Mouse (Mus musculus): ENCODE measurements at regions not wholly inside any gene's neighbourhood (a gene's known extent, or its start where the extent isn't known, plus 50 kb on each side); places are given as distances from the start of the nearest gene placed in this dataset.

DNA sequence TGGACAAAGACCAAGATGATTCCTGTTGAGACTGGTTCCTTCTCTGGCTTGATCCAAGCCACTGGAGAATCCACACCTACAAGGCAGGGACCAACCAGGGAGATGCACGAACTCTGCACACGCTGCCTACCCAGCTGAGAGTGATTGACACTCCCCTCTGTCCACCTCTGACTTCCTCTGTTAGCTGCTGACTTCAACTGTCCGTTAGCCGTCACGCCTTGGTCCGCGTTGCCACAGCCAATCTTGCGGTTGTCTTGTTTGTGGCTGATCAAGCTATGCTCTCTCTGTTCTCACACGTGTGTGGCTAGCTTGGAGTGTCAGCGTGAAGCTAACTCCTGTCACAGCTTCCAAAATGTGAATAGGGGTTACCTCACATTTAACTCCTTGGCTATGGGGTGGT lies 186.3 kb upstream of the Rpl38 start:
- Histone ChIP-seq H3K4me3 (no peak overlapping the region), H3K27me3 (0 out of 2 replicates have a peak, but pooled peaks cover 6% of the 10 kb centered on the region), H3K27ac (no peak overlapping the region), H3K9me3 (no peaks in the 10 kb centered on the region), H3K36me3 (no peaks in the 10 kb centered on the region), H3K9ac (no peak overlapping the region), H3K4me1 (peaks cover 27% of the 10 kb centered on the region), H3K4me2 (no peak overlapping the region)
- no peak for ATAC-seq (ENCODE audit: insufficient number of reproducible peaks, insufficient read depth, low FRiP score, low TSS enrichment, low read depth)
- 79% methylated on average over 10 of the region's 10 CpGs for WGBS

DNA sequence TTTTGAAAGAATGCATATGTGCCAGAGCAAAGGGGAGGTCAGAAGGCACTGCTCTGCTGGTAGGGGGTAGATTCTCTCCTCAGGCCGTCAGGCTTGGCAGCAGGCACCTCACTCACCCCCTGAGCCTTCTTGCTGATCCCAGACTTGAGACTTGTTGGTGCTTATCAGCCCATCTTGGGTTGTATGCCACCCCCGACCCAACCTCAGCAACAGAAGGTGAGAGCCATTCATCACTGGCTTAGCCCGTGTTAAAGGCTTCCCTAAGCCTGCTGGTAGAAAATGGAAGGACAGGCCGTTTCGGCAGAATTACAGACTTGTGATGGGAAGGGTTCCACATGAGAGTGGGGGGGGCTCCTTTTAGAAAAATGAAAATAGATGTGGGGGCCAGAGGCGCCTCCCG lies 187.3 kb upstream of the Rpl38 start:
- WGBS: 71% methylated on average over 7 of the region's 7 CpGs
- no peak for ATAC-seq (ENCODE audit: insufficient number of reproducible peaks, insufficient read depth, low FRiP score, low TSS enrichment, low read depth)
- no peaks in the 10 kb centered on the region for H3K9me3 ChIP-seq

DNA sequence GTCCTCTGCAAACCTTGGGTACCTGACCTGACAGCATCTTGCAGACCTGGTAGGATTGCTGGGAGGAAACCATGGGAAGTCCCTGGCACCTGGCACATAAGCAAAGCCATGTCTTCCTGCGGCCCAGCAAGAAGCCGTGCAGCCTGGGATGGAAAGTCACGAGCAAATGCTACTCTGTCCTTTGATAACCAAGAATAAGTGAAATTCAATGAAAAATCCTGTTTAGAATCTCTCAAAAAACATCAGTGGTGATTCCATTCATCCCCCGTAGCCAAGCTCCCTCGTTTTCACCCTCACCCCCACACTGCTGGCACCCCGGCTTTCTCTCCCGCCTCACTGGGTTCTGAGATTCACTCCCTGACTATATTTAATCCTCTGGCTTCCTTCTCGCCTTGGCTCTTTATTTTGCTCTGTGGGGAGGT lies 188.2 kb upstream of the Rpl38 start:
- Histone ChIP-seq H3K27ac (no peak overlapping the region), H3K36me3 (no peaks in the 10 kb centered on the region), H3K4me3 (no peak overlapping the region), H3K9me3 (no peaks in the 10 kb centered on the region), H3K27me3 (0 out of 2 replicates have a peak, but pooled peaks cover 6% of the 10 kb centered on the region), H3K9ac (no peak overlapping the region), H3K4me1 (peaks cover 18% of the 10 kb centered on the region), H3K4me2 (no peak overlapping the region)
- 82% methylated on average over 8 of the region's 8 CpGs for WGBS
- no peak for ATAC-seq (ENCODE audit: insufficient number of reproducible peaks, insufficient read depth, low FRiP score, low TSS enrichment, low read depth)

More for the DNA sequence above, 187.3 kb upstream of the Rpl38 start:
- no peak overlapping the region for H3K27ac ChIP-seq
- no peak overlapping the region for H3K9ac ChIP-seq
- H3K27me3 ChIP-seq: 0 out of 2 replicates have a peak, but pooled peaks cover 6% of the 10 kb centered on the region
- H3K36me3 ChIP-seq: no peaks in the 10 kb centered on the region
- H3K4me3 ChIP-seq: no peak overlapping the region
- H3K4me2 ChIP-seq: no peak overlapping the region
- peaks cover 18% of the 10 kb centered on the region for H3K4me1 ChIP-seq

DNA sequence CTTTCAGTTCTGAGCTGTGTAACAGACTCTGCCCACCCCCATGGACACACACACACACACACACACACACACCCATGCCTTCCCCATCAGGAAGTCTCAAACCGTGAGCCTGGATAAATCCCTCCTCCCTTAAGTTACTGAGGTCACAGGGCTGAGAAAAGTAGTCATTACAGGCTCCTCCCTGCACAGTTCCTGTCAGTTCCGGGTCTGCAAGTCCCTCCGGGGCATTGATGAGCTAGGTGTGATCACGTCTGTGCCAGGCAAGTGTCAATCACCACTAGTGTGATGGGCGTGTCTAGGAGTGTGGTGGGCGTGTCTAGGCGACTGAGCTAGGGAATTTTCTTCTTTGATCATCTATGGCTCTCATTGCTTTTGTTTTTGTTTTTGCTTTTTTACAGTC lies 189.6 kb upstream of the Rpl38 start:
- Histone ChIP-seq H3K4me3 (no peak overlapping the region), H3K4me1 (peaks cover 18% of the 10 kb centered on the region), H3K36me3 (no peaks in the 10 kb centered on the region), H3K4me2 (peak overlapping the region; percentile 34), H3K27ac (peak overlapping the region; percentile 72), H3K9me3 (no peaks in the 10 kb centered on the region), H3K27me3 (peaks cover 12% of the 10 kb centered on the region; the same call in 1 of the 2 replicates), H3K9ac (no peak overlapping the region)
- ATAC-seq (ENCODE audit: insufficient number of reproducible peaks, insufficient read depth, low FRiP score, low TSS enrichment, low read depth): no peak
- WGBS: 6% methylated on average over 7 of the region's 7 CpGs

DNA sequence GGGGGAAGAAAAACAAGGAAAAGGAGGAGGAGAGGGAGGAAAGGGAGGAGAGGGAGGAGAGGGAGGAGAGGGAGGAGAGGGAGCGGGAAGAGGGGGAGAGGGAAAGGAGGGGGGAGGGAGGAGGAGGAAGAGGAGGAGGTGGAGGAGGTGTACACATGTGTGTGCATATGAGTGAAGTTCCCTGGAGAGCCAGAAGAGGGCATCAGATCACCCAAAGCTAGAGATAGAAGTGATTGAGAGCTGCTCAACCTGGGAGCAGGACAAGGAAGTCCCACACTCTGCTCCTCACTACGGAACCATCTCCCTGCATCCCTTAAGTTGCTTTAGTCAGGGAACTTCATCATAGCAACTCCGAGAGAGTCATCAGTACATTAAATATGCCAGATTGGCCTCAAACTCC lies 191.0 kb upstream of the Rpl38 start:
- H3K36me3 ChIP-seq: no peaks in the 10 kb centered on the region
- no peak for ATAC-seq (ENCODE audit: insufficient number of reproducible peaks, insufficient read depth, low FRiP score, low TSS enrichment, low read depth)
- no peaks in the 10 kb centered on the region for H3K9me3 ChIP-seq
- peaks cover 9% of the 10 kb centered on the region; the same call in 1 of the 2 replicates for H3K27me3 ChIP-seq
- no peak overlapping the region for H3K27ac ChIP-seq
- 69% methylated on average over 3 of the region's 3 CpGs for WGBS
- no peak overlapping the region for H3K9ac ChIP-seq
- H3K4me1 ChIP-seq: peaks cover 29% of the 10 kb centered on the region
- H3K4me2 ChIP-seq: no peak overlapping the region
- H3K4me3 ChIP-seq: no peak overlapping the region

DNA sequence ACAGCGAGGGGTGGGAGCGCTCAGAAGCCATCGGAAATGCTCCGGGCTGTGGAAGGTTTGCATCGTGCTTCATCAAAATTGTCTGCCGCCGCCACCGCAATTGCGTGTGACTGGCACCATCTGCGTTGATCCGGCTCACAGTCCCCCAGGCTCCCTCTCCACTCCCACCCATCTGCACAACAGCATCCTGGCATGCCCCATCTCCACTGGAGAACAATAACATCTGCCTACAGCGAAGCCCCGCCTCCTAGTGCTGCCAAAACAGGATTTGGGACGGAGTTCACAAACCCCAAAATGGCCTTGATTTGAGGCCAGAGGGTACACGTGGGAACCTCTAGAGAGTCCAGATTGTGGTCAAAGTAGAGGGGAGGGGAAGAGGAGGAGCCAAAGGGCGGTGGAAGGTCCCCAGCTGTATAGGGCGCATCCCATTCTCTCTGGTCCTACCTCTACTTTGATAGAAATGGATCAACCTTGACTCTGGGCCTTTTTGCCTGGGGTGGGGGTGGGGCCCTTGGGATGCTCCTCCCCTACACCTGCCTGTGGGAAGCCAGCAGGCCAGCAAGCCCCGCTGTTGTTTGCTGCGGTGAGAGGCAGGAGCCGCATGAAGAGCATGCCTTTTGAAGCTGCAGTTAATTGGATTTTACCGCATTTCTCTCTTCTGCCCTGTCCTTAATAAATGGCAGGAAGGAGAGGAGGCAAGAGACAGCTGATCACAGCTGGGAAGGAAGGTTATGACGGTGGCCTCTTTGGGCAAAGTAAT lies 195.6 kb upstream of the Rpl38 start:
- Histone ChIP-seq H3K4me3 (peak overlapping the region; percentile 10; the same call in 1 of the 2 replicates), H3K4me1 (peaks cover 38% of the 10 kb centered on the region), H3K27me3 (peaks cover 6% of the 10 kb centered on the region; the same call in 1 of the 2 replicates), H3K27ac (peak overlapping the region; percentile 51; the same call in 1 of the 2 replicates), H3K4me2 (peak overlapping the region; percentile 52), H3K9me3 (no peaks in the 10 kb centered on the region; the same call in 1 of the 2 replicates), H3K36me3 (no peaks in the 10 kb centered on the region), H3K9ac (0 out of 2 replicates have a peak overlapping the region, but pooled peaks have one; percentile 27)
- 10% methylated on average over 22 of the region's 22 CpGs for WGBS
- 0 out of 2 replicates have a peak, but pooled peaks have one; percentile 34 for ATAC-seq (ENCODE audit: insufficient number of reproducible peaks, insufficient read depth, low FRiP score, low TSS enrichment, low read depth)

DNA sequence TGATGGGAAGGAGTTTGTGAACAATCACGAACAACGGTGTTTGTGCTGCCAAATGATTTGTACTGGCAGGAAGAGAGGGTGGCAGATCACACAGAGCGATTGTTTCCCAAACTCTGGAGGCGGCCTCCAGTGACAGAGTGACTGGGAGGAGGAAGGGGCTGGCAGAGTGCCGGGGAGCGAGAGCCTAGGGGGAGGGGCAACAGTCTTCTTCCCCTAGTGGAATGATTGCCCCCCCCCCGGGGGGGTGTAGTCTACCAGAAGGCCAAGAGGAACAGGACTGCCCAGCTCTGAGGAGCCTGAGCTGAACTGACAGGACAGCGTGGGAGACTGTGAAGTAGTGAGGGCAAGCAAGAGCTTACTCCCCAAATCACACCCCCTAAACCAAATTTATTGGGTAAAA lies 199.9 kb upstream of the Rpl38 start:
- Histone ChIP-seq H3K27me3 (no peaks in the 10 kb centered on the region), H3K4me2 (peak overlapping the region; percentile 51), H3K4me1 (peaks cover 65% of the 10 kb centered on the region), H3K36me3 (no peaks in the 10 kb centered on the region), H3K27ac (peak overlapping the region; percentile 73), H3K9ac (no peak overlapping the region; the same call in 1 of the 2 replicates), H3K4me3 (peak overlapping the region; percentile 1; the same call in 1 of the 2 replicates), H3K9me3 (no peaks in the 10 kb centered on the region; the same call in 1 of the 2 replicates)
- ATAC-seq (ENCODE audit: insufficient number of reproducible peaks, insufficient read depth, low FRiP score, low TSS enrichment, low read depth): 0 out of 2 replicates have a peak, but pooled peaks have one; percentile 23
- WGBS: under 1% methylated on average over 8 of the region's 8 CpGs

DNA sequence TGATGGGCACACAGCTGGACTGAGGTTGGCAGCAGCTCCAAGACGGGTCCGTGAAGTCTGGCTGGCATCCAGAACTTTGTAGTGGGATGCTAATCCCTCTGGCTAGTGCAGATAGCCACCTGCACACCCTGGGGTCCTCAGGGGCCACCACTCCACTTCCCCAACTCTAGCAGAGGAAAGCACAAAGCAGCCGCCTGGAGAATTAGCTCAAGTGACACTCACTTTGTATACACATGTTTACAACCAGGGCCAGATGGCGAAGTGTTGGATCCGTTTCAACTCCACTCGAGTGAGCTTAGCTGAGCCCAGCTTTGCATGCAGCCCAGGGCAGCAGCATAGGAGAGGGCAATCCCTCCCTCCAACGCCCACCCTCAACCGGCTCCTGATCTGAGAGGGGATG lies 200.5 kb upstream of the Rpl38 start:
- peaks cover 61% of the 10 kb centered on the region for H3K4me1 ChIP-seq
- peak; percentile 71; the same call in 1 of the 2 replicates for ATAC-seq (ENCODE audit: insufficient number of reproducible peaks, insufficient read depth, low FRiP score, low TSS enrichment, low read depth)
- H3K27me3 ChIP-seq: no peaks in the 10 kb centered on the region
- H3K9ac ChIP-seq: no peak overlapping the region
- no peak overlapping the region for H3K4me3 ChIP-seq
- H3K27ac ChIP-seq: peak overlapping the region; percentile 73
- no peaks in the 10 kb centered on the region for H3K36me3 ChIP-seq
- peak overlapping the region; percentile 51 for H3K4me2 ChIP-seq
- no peaks in the 10 kb centered on the region; the same call in 1 of the 2 replicates for H3K9me3 ChIP-seq
- WGBS: 2% methylated on average over 8 of the region's 8 CpGs

DNA sequence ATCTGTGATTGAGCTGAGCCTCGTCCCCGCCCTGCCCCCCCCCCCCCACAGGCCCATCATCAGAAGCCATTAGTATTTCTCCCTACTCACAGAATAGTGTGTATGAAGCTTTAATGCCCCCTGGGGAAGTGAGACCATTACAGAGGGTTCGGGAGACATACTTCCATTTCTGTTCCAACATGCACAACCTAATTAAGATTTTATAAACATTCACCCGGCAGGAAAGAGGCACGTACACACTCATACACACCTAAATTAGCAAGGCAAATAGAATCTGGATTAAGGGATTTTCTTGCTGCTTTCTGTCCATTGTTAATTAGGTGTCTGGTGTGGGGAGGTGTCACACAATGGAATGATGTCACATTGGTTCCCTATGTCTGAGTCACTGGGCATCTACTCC lies 202.8 kb upstream of the Rpl38 start:
- Histone ChIP-seq H3K9me3 (no peaks in the 10 kb centered on the region), H3K4me1 (peaks cover 53% of the 10 kb centered on the region), H3K27me3 (no peaks in the 10 kb centered on the region), H3K4me3 (no peak overlapping the region), H3K4me2 (no peak overlapping the region), H3K27ac (0 out of 2 replicates have a peak overlapping the region, but pooled peaks have one; percentile 58), H3K9ac (no peak overlapping the region), H3K36me3 (no peaks in the 10 kb centered on the region)
- ATAC-seq (ENCODE audit: insufficient number of reproducible peaks, insufficient read depth, low FRiP score, low TSS enrichment, low read depth): no peak
- 48% methylated on average over 5 of the region's 5 CpGs for WGBS

DNA sequence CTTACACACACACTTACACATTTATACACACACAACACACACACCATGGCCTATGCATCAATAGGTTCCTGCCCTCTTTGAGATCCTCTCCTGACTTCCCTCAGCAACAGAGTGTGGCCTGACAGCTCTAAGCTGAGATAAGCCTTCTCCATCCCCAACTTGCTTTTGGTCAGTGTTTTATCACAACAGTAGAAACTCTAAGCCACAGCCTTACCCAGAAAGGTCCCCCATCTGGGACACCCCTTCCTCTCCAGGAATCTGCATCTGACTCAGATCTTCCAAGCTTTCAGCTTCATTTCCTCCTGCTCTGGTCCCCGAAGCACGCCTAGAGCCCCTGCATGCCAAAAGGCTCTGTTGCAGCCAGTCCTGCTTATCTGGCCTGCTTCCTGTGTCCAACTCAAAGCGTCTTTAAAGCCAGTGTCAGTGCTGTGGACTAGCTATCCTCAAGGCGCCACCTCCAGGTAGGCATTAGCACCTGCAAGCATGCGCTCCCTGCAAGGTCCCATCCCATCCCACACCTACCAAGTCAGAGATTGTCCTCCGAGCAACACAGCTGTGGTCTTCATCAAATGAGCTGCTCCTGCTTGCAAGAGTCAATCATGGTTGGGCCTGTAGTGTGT lies 205.5 kb upstream of the Rpl38 start:
- ATAC-seq (ENCODE audit: insufficient number of reproducible peaks, insufficient read depth, low FRiP score, low TSS enrichment, low read depth): no peak
- H3K4me1 ChIP-seq: peaks cover 33% of the 10 kb centered on the region
- H3K36me3 ChIP-seq: no peaks in the 10 kb centered on the region
- no peak overlapping the region for H3K4me2 ChIP-seq
- H3K27me3 ChIP-seq: no peaks in the 10 kb centered on the region
- no peak overlapping the region for H3K9ac ChIP-seq
- H3K27ac ChIP-seq: no peak overlapping the region
- 33% methylated on average over 6 of the region's 6 CpGs for WGBS
- H3K4me3 ChIP-seq: no peak overlapping the region
- H3K9me3 ChIP-seq: no peaks in the 10 kb centered on the region

DNA sequence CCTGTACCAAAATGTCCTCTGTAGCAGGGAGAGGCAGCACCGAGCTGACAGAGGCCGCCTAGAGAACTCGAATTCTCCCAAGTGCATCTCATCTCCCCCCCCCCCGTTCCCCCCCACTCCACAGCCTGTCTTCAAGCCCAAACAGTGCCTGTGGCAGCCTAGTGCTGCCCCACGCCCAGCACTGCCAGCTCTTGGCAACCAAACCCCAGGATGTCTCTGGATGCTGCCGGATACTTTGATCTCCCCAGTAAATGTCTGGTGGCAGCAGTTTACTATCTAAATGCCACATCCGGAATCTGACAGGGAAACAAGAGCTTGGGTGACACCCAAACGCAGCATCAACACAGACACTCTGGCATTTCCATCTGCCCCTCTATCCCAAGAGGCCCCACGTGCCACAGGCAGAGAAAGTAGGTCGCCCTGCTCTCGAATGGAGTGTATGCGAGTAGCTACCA lies 213.4 kb upstream of the Rpl38 start:
- Histone ChIP-seq H3K9ac (no peak overlapping the region), H3K4me1 (peaks cover 8% of the 10 kb centered on the region; the same call in 1 of the 2 replicates), H3K4me3 (no peak overlapping the region), H3K4me2 (no peak overlapping the region), H3K27me3 (no peaks in the 10 kb centered on the region), H3K36me3 (no peaks in the 10 kb centered on the region), H3K9me3 (no peaks in the 10 kb centered on the region), H3K27ac (no peak overlapping the region)
- 62% methylated on average over 12 of the region's 12 CpGs for WGBS
- no peak for ATAC-seq (ENCODE audit: insufficient number of reproducible peaks, insufficient read depth, low FRiP score, low TSS enrichment, low read depth)

Measured in embryonic facial prominence, embryonic 13.5 days (tissue).